Mouse (Mus musculus) heart, adult 10 weeks (tissue): ENCODE measurements around the gene Fam49a. TPM values are rescaled to one million over a fixed set of nuclear protein-coding genes. Genes with fewer than 3 reads are reported as not detected.

ENCODE experiments used
- polyA plus RNA-seq: library from polyadenylated mRNA; stranded (reverse); fragments of 350-450 nt; fragmentation: Illumina TruSeq; extraction: RNeasy Lipid Tissue Mini Kit (QIAGEN cat#74804); gene quantifications from one replicate; pipeline ENCODE4 v1.2.3, GENCODE M21; 2014; ENCODE audit warnings: low read depth, low replicate concordance

Gene Fam49a
- 6.3 TPM for polyA plus RNA-seq

GRCm38 (mm10) chr12:12261987-12262971 is at the start of gene Fam49a:
Gene Fam49a (plus strand): TSS chr12:12262139.

